Mouse (Mus musculus) right cerebral cortex, adult 18-20 months (tissue): ENCODE data around the gene Sult3a1.
A peak's percentile ranks its signal among the peaks of the same experiment; 100 is the strongest.
"Not testable (repeated sequence)": the region's sequence is repeated elsewhere in the genome, so short reads cannot be mapped to it uniquely, and the experiment has no call there.

Experiments used
- DNase-seq: peaks from one replicate; pipeline ENCODE4 v3.0.0; 2022; ENCODE audit warnings: mixed read lengths

Sult3a1 gene

DNA sequence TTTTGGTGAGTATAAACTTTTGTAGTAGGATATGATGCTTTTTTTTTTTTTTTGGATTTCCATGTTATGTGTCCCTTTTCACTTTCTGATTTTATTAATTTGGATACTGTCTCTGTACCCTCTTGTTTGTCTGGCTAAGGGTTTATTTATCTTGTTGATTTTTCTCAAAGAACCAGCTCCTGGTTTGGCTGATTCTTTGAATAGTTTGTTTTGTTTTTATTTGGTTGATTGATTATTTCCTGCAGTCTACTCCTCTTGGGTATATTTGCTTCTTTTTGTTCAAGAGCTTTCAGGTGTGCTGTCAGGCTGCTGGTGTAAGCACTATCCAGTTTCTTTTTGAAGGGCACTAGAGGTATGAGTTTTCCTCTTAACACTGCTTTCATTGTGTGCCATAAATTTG lies at the start of gene Sult3a1:
Sult3a1 (plus strand) TSS at position 301 of the 400 bp plus-strand sequence.
- no peak for DNase-seq

DNA sequence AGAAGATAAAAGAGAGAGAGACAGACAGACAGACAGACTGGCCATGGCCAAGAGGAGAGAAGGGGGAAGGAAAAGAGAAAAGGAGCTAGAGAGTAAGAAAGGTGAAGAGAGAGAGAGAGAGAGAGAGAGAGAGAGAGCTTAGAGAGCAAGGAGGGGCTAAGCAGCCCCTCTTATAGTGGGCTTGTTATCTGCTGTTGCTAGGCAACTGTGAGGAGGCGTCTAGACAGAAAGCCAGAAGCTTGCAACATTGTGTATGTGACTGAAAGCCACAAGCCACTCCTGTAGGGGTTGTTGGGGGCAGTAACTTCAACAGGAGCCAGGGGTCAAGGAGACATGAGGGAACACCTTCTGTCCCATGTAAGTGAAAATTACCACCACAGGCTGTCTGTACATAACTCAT lies 45.7 kb upstream of the Sult3a1 start:
- no peak for DNase-seq

DNA sequence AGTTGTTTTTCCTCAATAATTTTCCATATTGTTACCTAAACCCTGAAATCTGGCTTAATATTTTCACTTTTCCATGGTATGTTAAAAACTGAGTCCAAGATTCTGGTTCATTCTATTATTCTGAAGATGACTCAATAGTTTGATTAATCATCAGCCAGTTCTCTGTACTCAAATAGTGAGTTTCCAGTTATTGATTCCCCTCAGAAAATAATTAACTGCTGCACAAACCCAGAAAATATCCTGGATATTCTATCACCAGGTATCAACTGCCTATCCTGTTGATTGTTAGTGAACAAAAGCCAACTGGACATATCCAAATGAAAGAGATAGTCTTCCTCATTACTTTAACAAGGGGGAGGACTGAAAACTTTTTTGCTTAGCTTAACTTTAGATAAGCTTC lies 43.3 kb upstream of the Sult3a1 start:
- no peak for DNase-seq

DNA sequence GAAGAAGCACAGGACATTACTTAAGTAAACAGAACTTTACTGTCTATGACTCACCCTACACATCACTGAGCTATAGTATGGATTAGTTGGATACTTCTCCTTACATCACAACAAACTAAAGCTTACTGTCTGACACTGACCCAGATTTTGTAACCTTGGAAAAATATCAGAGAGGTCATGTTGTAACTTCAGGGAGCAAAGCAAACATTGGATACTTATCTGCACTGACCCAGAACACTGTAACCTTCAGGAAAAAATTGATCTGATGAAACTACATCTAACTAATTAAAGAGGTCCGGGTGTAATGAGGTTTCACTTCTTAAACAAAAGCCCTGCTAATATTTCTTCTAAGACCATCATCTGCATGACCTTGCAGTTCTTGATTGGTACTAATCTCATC lies 40.6 kb upstream of the Sult3a1 start:
- no peak for DNase-seq

DNA sequence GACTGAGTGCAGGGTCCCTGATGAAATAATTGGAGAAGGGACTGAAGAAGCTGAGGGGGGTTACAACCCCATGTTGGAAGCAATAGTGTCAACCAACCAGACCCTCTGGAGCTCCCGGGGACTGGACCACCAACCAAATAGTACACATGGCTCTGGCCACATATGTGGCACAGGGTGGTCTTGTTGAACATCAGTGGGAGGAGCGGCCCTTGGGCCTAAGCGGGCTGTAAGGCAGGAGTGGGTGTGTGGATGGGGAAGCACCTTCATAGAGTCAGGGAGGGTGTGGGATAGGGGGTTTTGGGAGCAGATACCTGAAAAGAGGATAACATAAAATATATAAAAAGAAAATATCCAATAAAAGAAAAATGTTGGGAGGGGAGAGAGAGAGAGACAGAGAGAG lies 36.6 kb upstream of the Sult3a1 start:
- DNase-seq, result no peak

DNA sequence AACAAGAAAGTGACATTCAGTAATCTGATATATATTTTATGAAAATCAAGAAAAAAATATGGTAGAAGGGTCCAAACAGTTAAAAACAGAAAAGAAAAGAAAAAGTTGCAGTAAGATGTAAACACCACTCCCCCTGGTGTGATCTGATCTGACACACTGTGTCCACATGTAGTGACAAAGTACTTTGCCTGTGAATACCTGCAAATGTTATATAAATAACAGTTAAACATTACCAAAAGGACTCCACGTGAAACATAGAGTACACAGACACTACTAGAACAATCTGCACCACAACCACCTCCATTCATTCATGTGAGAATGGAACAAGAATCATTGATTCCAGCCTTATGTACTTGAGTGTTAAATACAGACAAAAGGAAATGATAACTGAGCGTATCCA lies 8.5 kb downstream of the Sult3a1 start:
- no peak for DNase-seq

DNA sequence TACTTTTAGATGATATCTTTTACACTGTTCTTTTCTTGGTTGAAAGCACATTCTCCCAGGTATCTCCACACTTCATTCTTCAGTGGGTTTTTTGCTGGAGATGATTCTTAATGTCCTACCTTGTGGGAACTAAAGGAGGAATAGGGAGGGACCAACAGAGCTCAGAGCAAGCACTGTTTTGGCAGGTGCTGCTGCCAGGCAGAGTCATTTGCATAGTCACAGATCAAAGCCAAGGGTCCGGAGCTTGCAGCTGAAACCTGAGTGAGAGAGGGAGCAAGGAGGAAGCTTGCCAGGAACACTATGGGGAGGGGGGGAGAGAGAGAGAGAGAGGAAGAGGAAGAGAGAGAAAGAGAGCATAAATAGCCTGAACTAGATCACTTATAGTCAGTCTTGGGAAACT lies 12.9 kb downstream of the Sult3a1 start:
- no peak for DNase-seq

DNA sequence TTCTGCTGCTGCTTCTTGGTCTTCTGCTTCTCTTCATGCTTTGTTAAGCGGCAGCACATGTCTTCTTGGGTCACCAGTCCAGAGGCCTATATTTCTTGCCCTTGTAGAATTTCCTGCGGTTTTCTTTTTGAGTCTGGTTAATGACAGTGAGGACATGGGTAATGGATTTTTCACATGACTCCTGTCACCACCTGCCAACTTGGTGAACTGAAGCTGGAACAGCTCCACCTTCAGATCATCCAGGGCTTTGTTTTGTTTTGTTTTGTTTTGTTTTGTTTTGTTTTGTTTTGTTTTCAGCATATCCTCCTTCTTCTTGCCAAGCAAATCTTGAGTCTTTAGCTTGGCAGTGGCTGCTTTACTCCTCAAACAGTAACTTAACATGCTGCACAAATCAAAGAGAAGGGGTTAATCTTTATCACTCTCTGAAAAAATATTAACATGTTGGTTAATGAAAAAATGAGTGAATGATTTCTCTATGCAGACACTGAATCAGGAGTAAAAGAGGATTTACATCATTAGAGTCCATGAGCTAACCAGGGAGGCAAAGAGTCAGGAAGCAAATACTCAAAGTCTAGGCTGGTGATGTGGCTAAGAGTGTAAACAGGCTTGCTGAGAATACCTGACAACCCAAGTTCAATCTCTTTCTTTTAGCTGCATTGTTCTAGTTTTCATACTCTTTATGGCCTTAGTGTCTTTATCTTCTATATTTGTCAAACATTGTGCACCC lies 15.3 kb downstream of the Sult3a1 start:
- DNase-seq, result no peak

DNA sequence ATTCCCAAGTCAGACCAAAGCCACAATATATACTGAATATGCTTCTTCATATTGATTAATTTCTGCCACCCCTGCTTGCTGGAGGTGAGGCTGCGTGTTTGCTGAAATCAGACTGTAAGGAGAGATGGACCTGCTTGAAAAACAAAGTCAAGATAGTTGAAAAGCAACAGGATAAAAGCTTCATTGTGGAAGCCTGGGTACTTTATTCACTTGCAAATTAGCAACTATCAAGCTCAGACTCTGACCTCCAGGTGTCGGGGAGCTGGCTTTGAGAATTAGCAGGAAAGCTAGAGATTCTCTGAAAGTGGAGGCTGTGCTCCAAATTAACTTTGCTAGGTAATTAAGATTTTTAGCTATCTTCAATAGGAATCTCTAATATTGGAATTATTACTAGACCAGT lies 24.9 kb downstream of the Sult3a1 start:
- not testable (repeated sequence) for DNase-seq

DNA sequence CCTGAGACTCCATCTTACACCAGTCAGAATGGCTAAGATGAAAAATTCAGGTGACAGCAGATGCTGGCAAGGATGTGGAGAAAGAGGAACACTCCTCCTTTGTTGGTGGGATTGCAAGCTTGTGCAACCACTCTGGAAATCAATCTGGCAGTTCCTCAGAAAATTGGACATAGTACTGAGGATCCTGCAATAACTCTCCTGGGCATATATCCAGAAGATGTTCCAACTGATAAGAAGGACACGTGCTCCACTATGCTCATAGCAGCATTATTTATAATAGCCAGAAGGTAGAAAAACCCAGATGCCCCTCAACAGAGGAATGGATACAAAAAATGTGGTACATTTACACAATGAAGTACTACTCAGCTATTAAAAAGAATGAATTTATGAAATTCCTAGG lies 44.0 kb downstream of the Sult3a1 start:
- DNase-seq, result not testable (repeated sequence)

DNA sequence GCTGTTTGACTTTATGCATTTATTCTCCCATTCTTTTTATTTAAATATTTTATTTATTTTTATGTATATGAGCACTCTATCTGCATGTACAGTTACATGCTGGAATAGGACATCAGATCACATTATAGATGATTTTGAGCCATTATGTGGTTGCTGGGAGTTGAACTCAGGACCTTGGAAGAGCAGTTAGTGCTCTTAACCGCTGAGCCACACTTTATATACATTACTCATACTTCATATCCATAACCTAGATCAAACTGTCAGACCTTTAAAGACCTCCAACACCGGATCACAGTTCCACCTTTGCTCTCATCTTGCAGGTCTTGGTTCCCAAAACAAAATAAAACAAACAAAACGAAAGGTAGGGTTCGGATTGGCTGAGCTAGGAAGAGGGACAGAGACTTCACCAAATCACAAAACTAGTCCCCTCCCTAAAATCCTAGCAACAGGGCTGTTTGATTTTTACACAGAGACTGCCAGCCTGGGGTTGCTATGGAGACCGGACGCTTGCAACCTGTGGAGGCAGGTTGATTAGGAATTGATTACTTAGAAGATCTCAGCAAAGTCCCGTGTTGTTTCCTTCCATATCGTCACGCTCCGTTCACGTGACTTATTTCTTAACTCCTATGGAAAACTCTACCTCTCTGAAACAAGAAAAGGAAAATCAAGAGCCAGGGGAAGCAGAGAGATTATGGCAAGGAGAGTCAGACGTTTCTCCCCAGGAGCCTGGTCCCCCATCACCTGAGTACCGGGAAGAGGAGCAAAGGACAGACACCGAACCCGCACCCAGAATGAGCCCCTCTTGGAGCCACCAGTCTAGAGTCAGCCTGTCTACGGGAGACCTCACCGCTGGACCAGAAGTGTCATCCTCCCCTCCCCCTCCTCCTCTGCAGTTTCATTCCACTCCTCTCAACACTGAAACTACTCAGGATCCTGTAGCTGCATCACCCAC lies 47.3 kb downstream of the Sult3a1 start, which contains the start of gene Rsph4a:
Rsph4a (plus strand) TSS at position 582 of the 952 bp plus-strand sequence.
- peak; percentile 64 for DNase-seq

DNA sequence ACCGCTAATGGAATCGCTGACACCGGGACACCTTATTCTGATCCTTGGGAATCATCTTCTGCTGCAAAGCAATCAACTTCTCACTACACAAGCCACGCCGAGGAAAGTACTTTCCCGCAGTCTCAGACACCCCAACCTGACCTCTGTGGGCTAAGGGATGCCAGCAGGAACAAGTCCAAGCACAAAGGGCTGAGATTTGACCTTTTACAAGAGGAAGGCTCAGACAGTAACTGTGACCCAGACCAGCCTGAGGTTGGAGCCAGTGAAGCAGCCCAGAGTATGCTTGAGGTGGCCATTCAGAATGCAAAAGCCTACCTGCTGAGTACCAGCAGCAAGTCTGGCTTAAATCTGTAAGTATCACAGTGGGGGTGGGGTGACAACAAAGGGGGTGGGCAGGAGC lies 48.0 kb downstream of the Sult3a1 start:
- no peak for DNase-seq
